Mouse (Mus musculus): ENCODE results near the gene Akt3.

Akt3 gene

GRCm38 (mm10) chr1:177038383-177038782 is 219.6 kb downstream of the Akt3 start:
- no peaks in the 10 kb centered on the region for H3K9me3 ChIP-seq (ENCODE audit: low read length)
- H3K4me3 ChIP-seq (replicated peaks; ENCODE audit: low read length) = no peak overlapping the region
- no peaks in the 10 kb centered on the region for H3K27me3 ChIP-seq (ENCODE audit: insufficient read depth, low read length)
- TF ChIP-seq CTCF (conservative IDR thresholded peaks at IDR 0.05; ENCODE audit: low read length) (no peak), POU5F1 (IDR thresholded peaks at IDR 0.05; ENCODE audit: borderline replicate concordance, low read length) (no peak), NANOG (IDR thresholded peaks at IDR 0.05; ENCODE audit: borderline replicate concordance, low read length) (no peak)
- H3K4me1 ChIP-seq (replicated peaks; ENCODE audit: low read depth, low read length) = no peaks in the 10 kb centered on the region
- H3K36me3 ChIP-seq (ENCODE audit: insufficient read depth, low read length) = no peaks in the 10 kb centered on the region

DNA sequence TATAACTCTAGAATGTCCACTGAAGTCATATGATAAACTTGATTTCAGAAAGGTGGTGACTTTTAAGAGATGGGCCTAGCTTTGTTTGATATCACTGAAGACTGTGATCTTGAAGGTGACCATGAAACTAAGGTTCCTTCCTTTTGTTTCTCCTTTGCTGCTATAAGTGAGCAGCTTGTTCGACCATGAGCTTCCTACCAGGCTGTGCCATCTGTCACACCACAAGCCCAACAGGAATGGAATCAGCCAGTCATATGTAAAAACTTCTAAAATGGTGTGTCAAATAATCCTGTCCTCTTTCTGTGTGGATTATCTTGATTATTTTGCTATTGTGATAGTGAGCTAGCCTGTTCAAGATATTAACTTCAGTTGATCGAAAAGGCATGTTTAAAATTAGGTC is 222.5 kb downstream of the Akt3 start:
- TF ChIP-seq POU5F1 (IDR thresholded peaks at IDR 0.05; ENCODE audit: borderline replicate concordance, low read length) = no peak
- no peak for TF ChIP-seq NANOG (IDR thresholded peaks at IDR 0.05; ENCODE audit: borderline replicate concordance, low read length)
- TF ChIP-seq CTCF (conservative IDR thresholded peaks at IDR 0.05; ENCODE audit: low read length) = no peak
- no peaks in the 10 kb centered on the region for H3K4me1 ChIP-seq (replicated peaks; ENCODE audit: low read depth, low read length)
- no peaks in the 10 kb centered on the region for H3K27me3 ChIP-seq (ENCODE audit: insufficient read depth, low read length)
- no peak overlapping the region for H3K4me3 ChIP-seq (replicated peaks; ENCODE audit: low read length)
- H3K36me3 ChIP-seq (ENCODE audit: insufficient read depth, low read length) = no peaks in the 10 kb centered on the region
- H3K9me3 ChIP-seq (ENCODE audit: low read length) = no peaks in the 10 kb centered on the region

DNA sequence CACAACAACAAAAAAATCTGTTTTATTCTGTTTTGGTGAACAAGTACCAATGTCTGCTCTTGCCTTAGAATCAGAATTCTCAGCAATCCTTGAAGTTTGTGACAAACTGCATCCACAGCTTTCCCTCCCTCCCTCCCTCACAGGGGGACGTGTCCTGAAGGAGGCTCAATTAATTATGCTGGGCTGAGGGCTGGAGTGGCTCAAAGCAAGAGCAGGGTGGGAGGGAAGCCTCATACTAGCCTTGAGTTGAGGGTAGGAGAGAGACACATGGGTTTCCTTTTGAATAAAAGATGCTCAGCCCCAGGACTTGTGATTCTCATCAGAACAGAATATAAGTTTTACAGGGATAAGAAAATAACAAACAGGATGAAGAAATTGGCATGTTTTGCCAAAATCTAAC is 225.8 kb downstream of the Akt3 start:
- Histone ChIP-seq H3K4me1 (replicated peaks; ENCODE audit: low read depth, low read length) (no peaks in the 10 kb centered on the region), H3K27me3 (ENCODE audit: insufficient read depth, low read length) (no peaks in the 10 kb centered on the region), H3K36me3 (ENCODE audit: insufficient read depth, low read length) (no peaks in the 10 kb centered on the region), H3K9me3 (ENCODE audit: low read length) (no peaks in the 10 kb centered on the region), H3K4me3 (replicated peaks; ENCODE audit: low read length) (no peak overlapping the region)
- TF ChIP-seq POU5F1 (IDR thresholded peaks at IDR 0.05; ENCODE audit: borderline replicate concordance, low read length) (no peak), CTCF (conservative IDR thresholded peaks at IDR 0.05; ENCODE audit: low read length) (no peak), NANOG (IDR thresholded peaks at IDR 0.05; ENCODE audit: borderline replicate concordance, low read length) (no peak)

DNA sequence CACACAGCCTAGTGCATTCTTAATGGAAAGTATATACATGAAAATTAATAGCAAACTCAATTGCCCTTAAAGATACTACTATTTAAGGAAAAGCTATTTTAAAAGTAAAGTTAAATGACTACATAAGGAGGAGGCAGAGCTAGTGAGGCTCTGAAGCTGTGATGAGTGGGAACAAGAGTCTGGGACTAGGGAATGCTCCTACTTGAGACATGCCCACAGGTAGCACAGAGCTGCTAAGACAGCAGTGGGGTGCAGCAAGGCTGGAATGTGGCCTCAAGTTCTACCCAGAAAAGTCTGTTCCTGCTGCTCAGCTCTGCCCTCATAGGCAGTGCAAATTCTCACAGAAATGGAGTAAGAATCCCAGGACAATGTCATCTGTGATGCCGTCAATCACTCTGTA is 226.8 kb downstream of the Akt3 start:
- Histone ChIP-seq H3K4me1 (replicated peaks; ENCODE audit: low read depth, low read length) (no peaks in the 10 kb centered on the region), H3K4me3 (replicated peaks; ENCODE audit: low read length) (no peak overlapping the region), H3K9me3 (ENCODE audit: low read length) (no peaks in the 10 kb centered on the region), H3K36me3 (ENCODE audit: insufficient read depth, low read length) (no peaks in the 10 kb centered on the region), H3K27me3 (ENCODE audit: insufficient read depth, low read length) (no peaks in the 10 kb centered on the region)
- TF ChIP-seq POU5F1 (IDR thresholded peaks at IDR 0.05; ENCODE audit: borderline replicate concordance, low read length) = no peak
- no peak for TF ChIP-seq CTCF (conservative IDR thresholded peaks at IDR 0.05; ENCODE audit: low read length)
- no peak for TF ChIP-seq NANOG (IDR thresholded peaks at IDR 0.05; ENCODE audit: borderline replicate concordance, low read length)

- H3K27me3 ChIP-seq (ENCODE audit: insufficient read depth, low read length) = no peaks in the 10 kb centered on the region
These were observed 227.3 kb downstream of the Akt3 start for GRCm38 (mm10) chr1:177030669-177031068.

DNA sequence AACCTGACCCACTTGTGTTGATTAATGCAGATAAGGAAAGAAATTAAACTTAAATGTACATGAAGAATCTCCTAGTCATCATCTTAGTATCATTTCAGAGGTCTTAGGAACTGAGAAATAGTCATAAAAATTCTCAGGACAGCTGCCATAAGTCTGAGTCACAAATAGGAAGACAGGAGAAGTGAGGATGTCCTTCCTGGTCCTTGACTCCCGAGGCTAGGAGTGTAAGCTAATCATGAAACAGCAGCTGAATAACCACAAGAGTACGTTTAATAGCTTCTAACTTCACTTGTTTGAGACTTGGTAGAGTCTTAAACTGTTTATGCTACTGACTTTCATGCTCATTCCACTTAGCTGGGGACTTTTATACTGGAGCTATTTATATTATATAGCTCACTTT is 229.0 kb downstream of the Akt3 start:
- no peaks in the 10 kb centered on the region for H3K4me1 ChIP-seq (replicated peaks; ENCODE audit: low read depth, low read length)
- no peaks in the 10 kb centered on the region for H3K36me3 ChIP-seq (ENCODE audit: insufficient read depth, low read length)
- no peak for TF ChIP-seq NANOG (IDR thresholded peaks at IDR 0.05; ENCODE audit: borderline replicate concordance, low read length)
- no peak for TF ChIP-seq CTCF (conservative IDR thresholded peaks at IDR 0.05; ENCODE audit: low read length)
- TF ChIP-seq POU5F1 (IDR thresholded peaks at IDR 0.05; ENCODE audit: borderline replicate concordance, low read length) = no peak
- no peak overlapping the region for H3K4me3 ChIP-seq (replicated peaks; ENCODE audit: low read length)
- no peaks in the 10 kb centered on the region for H3K9me3 ChIP-seq (ENCODE audit: low read length)
- no peaks in the 10 kb centered on the region for H3K27me3 ChIP-seq (ENCODE audit: insufficient read depth, low read length)

More at GRCm38 (mm10) chr1:177030669-177031068, 227.3 kb downstream of the Akt3 start:
- no peaks in the 10 kb centered on the region for H3K36me3 ChIP-seq (ENCODE audit: insufficient read depth, low read length)
- no peaks in the 10 kb centered on the region for H3K4me1 ChIP-seq (replicated peaks; ENCODE audit: low read depth, low read length)
- no peaks in the 10 kb centered on the region for H3K9me3 ChIP-seq (ENCODE audit: low read length)
- no peak overlapping the region for H3K4me3 ChIP-seq (replicated peaks; ENCODE audit: low read length)
- TF ChIP-seq NANOG (IDR thresholded peaks at IDR 0.05; ENCODE audit: borderline replicate concordance, low read length) = no peak
- TF ChIP-seq CTCF (conservative IDR thresholded peaks at IDR 0.05; ENCODE audit: low read length) = no peak
- TF ChIP-seq POU5F1 (IDR thresholded peaks at IDR 0.05; ENCODE audit: borderline replicate concordance, low read length) = no peak

DNA sequence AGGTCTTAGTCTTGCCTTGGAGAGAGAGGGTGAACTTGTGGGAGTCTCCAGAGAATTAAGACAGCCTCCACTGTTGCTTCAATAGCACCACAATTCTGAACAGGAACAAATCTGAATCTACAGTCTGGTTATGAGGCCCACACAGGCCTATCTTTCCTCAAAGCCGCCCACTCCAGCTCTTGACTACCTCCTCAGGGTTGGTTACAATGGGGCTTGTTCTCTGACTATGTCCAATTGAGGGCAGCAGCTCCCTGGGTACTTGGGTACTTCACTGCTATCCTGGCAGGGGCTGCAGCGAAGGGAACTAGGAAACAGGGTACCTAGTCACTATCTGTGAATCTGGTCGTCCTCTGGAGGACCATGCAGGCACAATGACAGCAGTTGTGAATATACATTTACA is 230.3 kb downstream of the Akt3 start:
- TF ChIP-seq NANOG (IDR thresholded peaks at IDR 0.05; ENCODE audit: borderline replicate concordance, low read length) (no peak), CTCF (conservative IDR thresholded peaks at IDR 0.05; ENCODE audit: low read length) (no peak)
- H3K4me3 ChIP-seq (replicated peaks; ENCODE audit: low read length) = no peak overlapping the region
- H3K9me3 ChIP-seq (ENCODE audit: low read length) = no peaks in the 10 kb centered on the region
- no peaks in the 10 kb centered on the region for H3K4me1 ChIP-seq (replicated peaks; ENCODE audit: low read depth, low read length)
- no peaks in the 10 kb centered on the region for H3K36me3 ChIP-seq (ENCODE audit: insufficient read depth, low read length)
- no peaks in the 10 kb centered on the region for H3K27me3 ChIP-seq (ENCODE audit: insufficient read depth, low read length)

- Histone ChIP-seq H3K27me3 (ENCODE audit: insufficient read depth, low read length) (no peaks in the 10 kb centered on the region), H3K9me3 (ENCODE audit: low read length) (no peaks in the 10 kb centered on the region), H3K36me3 (ENCODE audit: insufficient read depth, low read length) (no peaks in the 10 kb centered on the region), H3K4me1 (replicated peaks; ENCODE audit: low read depth, low read length) (no peaks in the 10 kb centered on the region), H3K4me3 (replicated peaks; ENCODE audit: low read length) (no peak overlapping the region)
- no peak for TF ChIP-seq NANOG (IDR thresholded peaks at IDR 0.05; ENCODE audit: borderline replicate concordance, low read length)
These were observed 235.3 kb downstream of the Akt3 start for GRCm38 (mm10) chr1:177022751-177023150.

GRCm38 (mm10) chr1:177019668-177020067 is 238.3 kb downstream of the Akt3 start:
- H3K27me3 ChIP-seq (ENCODE audit: insufficient read depth, low read length) = no peaks in the 10 kb centered on the region
- no peak overlapping the region for H3K4me3 ChIP-seq (replicated peaks; ENCODE audit: low read length)
- TF ChIP-seq CTCF (conservative IDR thresholded peaks at IDR 0.05; ENCODE audit: low read length) = no peak
- no peak for TF ChIP-seq NANOG (IDR thresholded peaks at IDR 0.05; ENCODE audit: borderline replicate concordance, low read length)
- no peak for TF ChIP-seq POU5F1 (IDR thresholded peaks at IDR 0.05; ENCODE audit: borderline replicate concordance, low read length)
- no peaks in the 10 kb centered on the region for H3K9me3 ChIP-seq (ENCODE audit: low read length)
- H3K4me1 ChIP-seq (replicated peaks; ENCODE audit: low read depth, low read length) = no peaks in the 10 kb centered on the region
- no peaks in the 10 kb centered on the region for H3K36me3 ChIP-seq (ENCODE audit: insufficient read depth, low read length)

Data from E14TG2a.4 (cell line).